30 mouse cellular contexts compared by ENCODE assay signal in the genomic region with DNA sequence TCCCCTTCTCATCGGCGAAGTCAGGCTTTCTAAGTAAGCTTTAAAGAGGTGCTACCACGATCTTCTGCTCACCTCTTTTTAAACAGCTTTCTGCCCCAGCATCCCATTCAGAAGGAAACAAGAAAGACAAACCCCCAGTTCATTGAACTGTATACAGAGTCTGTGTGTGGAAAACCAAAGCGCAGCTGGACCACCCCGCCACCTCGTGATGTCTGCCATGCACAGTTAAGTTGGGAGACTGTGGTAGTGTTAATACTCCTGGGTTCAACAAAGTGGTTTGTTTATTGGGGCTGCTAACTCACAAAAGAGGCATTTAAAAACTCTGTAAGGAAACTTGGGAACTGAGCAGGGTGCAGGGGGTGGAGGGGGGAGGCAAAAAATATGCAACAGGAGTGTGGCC. TPM values are rescaled to one million over a fixed set of nuclear protein-coding genes. Genes with fewer than 3 reads are reported as not detected.
DNase-seq lines count a peak whose midpoint lies in the region; ATAC-seq lines count a peak whose summit lies in the region.
"Had no signal": no experiment of that assay in that cellular context is flagged by ENCODE, and none has a peak within 500 bp of the region (broad histone marks: within the 10 kb centered on the region; RNA-seq: fewer than 3 reads in every experiment).

No protein-coding gene starts in this region.

- no peak for ATAC-seq in forebrain, embryonic 15.5 days (replicated peaks)
- ATAC-seq in heart, embryonic 13.5 days (ENCODE audit: extremely low read depth, insufficient number of reproducible peaks, low FRiP score, low TSS enrichment): no peak
- ATAC-seq in kidney, embryonic 14.5 days (ENCODE audit: low FRiP score, low TSS enrichment): no peak
- peak; percentile 81 for ATAC-seq in limb, embryonic 13.5 days (ENCODE audit: low FRiP score, low read depth)
- ATAC-seq: inflammation-experienced regulatory T-cells, adult 6 months; liver, embryonic 12.5 days; liver, postnatal 0 days; lung, postnatal 0 days; midbrain, embryonic 15.5 days had no signal

- no peaks in the 10 kb centered on the region for H3K36me3 ChIP-seq in forebrain, embryonic 10.5 days (replicated peaks)
- no peaks in the 10 kb centered on the region for H3K36me3 ChIP-seq in forebrain, embryonic 15.5 days
- H3K36me3 ChIP-seq in heart, embryonic 13.5 days: peaks cover 16% of the 10 kb centered on the region
- no peaks in the 10 kb centered on the region; the same call in 1 of the 2 replicates for H3K36me3 ChIP-seq in kidney, embryonic 14.5 days (ENCODE audit: control insufficient read depth, insufficient read depth, low read length)
- H3K36me3 ChIP-seq in limb, embryonic 13.5 days: peaks cover 24% of the 10 kb centered on the region
- H3K36me3 ChIP-seq: G1E; liver, embryonic 12.5 days; midbrain, embryonic 15.5 days; stomach, embryonic 15.5 days had no signal

- intact Hi-C loops in heart, postnatal 36 days (cut with DNase I): no loop called here

- H3K4me3 ChIP-seq in forebrain, embryonic 10.5 days: no peak overlapping the region
- no peak overlapping the region for H3K4me3 ChIP-seq in forebrain, embryonic 15.5 days
- no peak overlapping the region for H3K4me3 ChIP-seq in heart, embryonic 13.5 days
- H3K4me3 ChIP-seq in kidney, embryonic 14.5 days (ENCODE audit: low read length): no peak overlapping the region
- no peak overlapping the region for H3K4me3 ChIP-seq in limb, embryonic 13.5 days
- H3K4me3 ChIP-seq: embryonic facial prominence, embryonic 12.5 days; layer of hippocampus, adult 2 months; liver, embryonic 12.5 days; midbrain, embryonic 15.5 days; stomach, embryonic 15.5 days had no signal

- no peak for DNase-seq in forebrain, embryonic 10.5 days (ENCODE audit: extremely low spot score, low spot score)
- no peak for DNase-seq in heart, postnatal 36 days
- no peak for DNase-seq in kidney, adult 8-10 months
- no peak for DNase-seq in left cerebral cortex, adult 18-20 months (ENCODE audit: low spot score in 2 of 2)
- DNase-seq: adrenal gland, adult 8-10 months; cerebellum, adult 11 months; cerebellum, adult 9-10 months; embryo, embryonic 11 days; gastrocnemius, postnatal 14 days; heart, adult 18-20 months; heart, postnatal 14 days; kidney, adult 11 months; kidney, postnatal 36 days; liver, postnatal 0 days; right cerebral cortex, postnatal 25 days; thymus, postnatal 25 days had no signal

- no peaks in the 10 kb centered on the region for H3K27me3 ChIP-seq in forebrain, embryonic 10.5 days (ENCODE audit: poor library complexity, severe bottlenecking)
- no peaks in the 10 kb centered on the region for H3K27me3 ChIP-seq in forebrain, embryonic 15.5 days
- no peaks in the 10 kb centered on the region for H3K27me3 ChIP-seq in heart, embryonic 13.5 days (replicated peaks)
- H3K27me3 ChIP-seq in kidney, embryonic 14.5 days (ENCODE audit: control insufficient read depth, insufficient read depth, low read length): no peaks in the 10 kb centered on the region
- H3K27me3 ChIP-seq in limb, embryonic 13.5 days: no peaks in the 10 kb centered on the region
- H3K27me3 ChIP-seq: embryonic facial prominence, embryonic 12.5 days; liver, embryonic 12.5 days; midbrain, embryonic 15.5 days; stomach, embryonic 15.5 days had no signal

- H3K9me3 ChIP-seq in forebrain, embryonic 10.5 days: no peaks in the 10 kb centered on the region
- H3K9me3 ChIP-seq in forebrain, embryonic 15.5 days: no peaks in the 10 kb centered on the region
- no peaks in the 10 kb centered on the region for H3K9me3 ChIP-seq in heart, embryonic 13.5 days
- no peaks in the 10 kb centered on the region for H3K9me3 ChIP-seq in kidney, embryonic 14.5 days (ENCODE audit: control insufficient read depth, low read length)
- H3K9me3 ChIP-seq in limb, embryonic 13.5 days: no peaks in the 10 kb centered on the region
- H3K9me3 ChIP-seq: embryonic facial prominence, embryonic 12.5 days; G1E; liver, embryonic 12.5 days; midbrain, embryonic 15.5 days; stomach, embryonic 15.5 days had no signal

- no peak overlapping the region for H3K4me2 ChIP-seq in forebrain, embryonic 15.5 days (replicated peaks)
- H3K4me2 ChIP-seq in heart, embryonic 13.5 days: no peak overlapping the region
- no peak overlapping the region for H3K4me2 ChIP-seq in kidney, embryonic 14.5 days (replicated peaks; ENCODE audit: low read depth, low read length)
- H3K4me2 ChIP-seq in limb, embryonic 13.5 days (replicated peaks): 0 out of 2 replicates have a peak overlapping the region, but pooled peaks have one; percentile 9
- H3K4me2 ChIP-seq: embryonic facial prominence, embryonic 12.5 days; hindbrain, embryonic 14.5 days; liver, embryonic 12.5 days; midbrain, embryonic 15.5 days; stomach, embryonic 15.5 days had no signal

- no peak overlapping the region for H3K9ac ChIP-seq in forebrain, embryonic 15.5 days (replicated peaks)
- H3K9ac ChIP-seq in heart, embryonic 13.5 days: peak overlapping the region; percentile 33; the same call in 1 of the 2 replicates
- H3K9ac ChIP-seq in kidney, embryonic 14.5 days (ENCODE audit: low read depth, low read length): no peak overlapping the region
- no peak overlapping the region for H3K9ac ChIP-seq in limb, embryonic 13.5 days
- H3K9ac ChIP-seq: embryonic facial prominence, embryonic 12.5 days; hindbrain, embryonic 14.5 days; liver, embryonic 12.5 days; liver, postnatal 0 days; midbrain, embryonic 15.5 days; stomach, embryonic 15.5 days had no signal

- peak overlapping the region; percentile 1; the same call in 1 of the 2 replicates for H3K27ac ChIP-seq in forebrain, embryonic 10.5 days
- H3K27ac ChIP-seq in forebrain, embryonic 15.5 days (replicated peaks): no peak overlapping the region
- H3K27ac ChIP-seq in heart, embryonic 13.5 days (replicated peaks): peak overlapping the region; percentile 70
- peak overlapping the region; percentile 19; the same call in 1 of the 2 replicates for H3K27ac ChIP-seq in kidney, embryonic 14.5 days (ENCODE audit: low read depth, low read length)
- H3K27ac ChIP-seq in limb, embryonic 13.5 days: peak overlapping the region; percentile 63
- H3K27ac ChIP-seq: embryonic facial prominence, embryonic 12.5 days; hindbrain, embryonic 14.5 days; layer of hippocampus, adult 2 months; liver, embryonic 12.5 days; macrophage; midbrain, embryonic 15.5 days; stomach, embryonic 15.5 days had no signal

- peaks cover 15% of the 10 kb centered on the region for H3K4me1 ChIP-seq in forebrain, embryonic 10.5 days
- no peaks in the 10 kb centered on the region for H3K4me1 ChIP-seq in forebrain, embryonic 15.5 days
- H3K4me1 ChIP-seq in heart, embryonic 13.5 days: peaks cover 100% of the 10 kb centered on the region
- peaks cover 10% of the 10 kb centered on the region; the same call in 1 of the 2 replicates for H3K4me1 ChIP-seq in kidney, embryonic 14.5 days (ENCODE audit: control insufficient read depth, insufficient read depth, low read length)
- H3K4me1 ChIP-seq in limb, embryonic 13.5 days: peaks cover 69% of the 10 kb centered on the region

- WGBS in forebrain, embryonic 10.5 days: 82% methylated on average over 6 of the region's 6 CpGs
- 55% methylated on average over 6 of the region's 6 CpGs for WGBS in forebrain, embryonic 15.5 days
- 80% methylated on average over 6 of the region's 6 CpGs for WGBS in heart, embryonic 13.5 days
- WGBS in kidney, embryonic 14.5 days: 85% methylated on average over 6 of the region's 6 CpGs
- WGBS in limb, embryonic 13.5 days: 45% methylated on average over 6 of the region's 6 CpGs

RNA-seq across cellular contexts. Expression of a gene that starts 49.7 kb away (rescaled TPM):
- 5.2 and 5.9 TPM in 2 replicates for polyA plus RNA-seq in forebrain, embryonic 10.5 days (2016; fragmentation: Nextera tagmentation; extraction: Ambion mirVana)
- 2.7 and 2.9 TPM in 2 replicates for polyA plus RNA-seq in forebrain, embryonic 15.5 days (2015; fragmentation: Nextera tagmentation; extraction: Ambion mirVana)
- 29.9 and 30.1 TPM in 2 replicates for polyA plus RNA-seq in heart, embryonic 13.5 days (2015; fragmentation: Nextera tagmentation; extraction: Ambion mirVana)
- 10 to 100 TPM; 21.5 to 22.6 TPM for total RNA-seq in heart, postnatal 36 days (2021)
- polyA plus RNA-seq in kidney, embryonic 14.5 days (2014; fragmentation: Nextera tagmentation; extraction: Ambion mirVana): 21.3 and 34.2 TPM in 2 replicates
- 36.4 and 44.6 TPM in 2 replicates for polyA plus RNA-seq in limb, embryonic 13.5 days (2015; fragmentation: Nextera tagmentation; extraction: Ambion mirVana)
- total RNA-seq in left cerebral cortex, adult 18-20 months (2021): 1 to 10 TPM; 6.9 to 7.0 TPM
- polyA plus RNA-seq: G1E had no signal
